Mouse (Mus musculus): ENCODE measurements at regions not wholly inside any gene's neighbourhood (a gene's known extent, or its start where the extent isn't known, plus 50 kb on each side); places are given as distances from the start of the nearest gene placed in this dataset.

GRCm38 (mm10) chr6:135662386-135662785 lies 300.0 kb downstream of the Emp1 start:
- H3K4me1 ChIP-seq (ENCODE audit: control insufficient read depth in 1 of 2, insufficient read depth in 2 of 2, low read length in 2 of 2) = no peaks in the 10 kb centered on the region
- no peak overlapping the region for H3K4me3 ChIP-seq (ENCODE audit: control insufficient read depth in 1 of 2, insufficient read depth in 1 of 2, low read depth in 2 of 2, low read length in 2 of 2)
- no peak overlapping the region for H3K27ac ChIP-seq (ENCODE audit: control insufficient read depth, low read depth, low read length)
- TF ChIP-seq SIN3A (IDR thresholded peaks at IDR 0.05; ENCODE audit: low read length) = no peak
- no peak for TF ChIP-seq POLR2AphosphoS2 (IDR thresholded peaks at IDR 0.05; ENCODE audit: low read length)
- no peak for TF ChIP-seq TBP (IDR thresholded peaks at IDR 0.05; ENCODE audit: low read depth, low read length)
- no peaks in the 10 kb centered on the region for H3K36me3 ChIP-seq (ENCODE audit: control insufficient read depth in 1 of 2, insufficient read depth in 2 of 2, low read length in 2 of 2)
- H3K9ac ChIP-seq (ENCODE audit: control insufficient read depth, low read depth, low read length, poor library complexity, severe bottlenecking) = no peak overlapping the region
- no peaks in the 10 kb centered on the region for H3K27me3 ChIP-seq (ENCODE audit: control insufficient read depth in 1 of 2, insufficient read depth in 2 of 2, low read length in 2 of 2)
- no peak for DNase-seq (ENCODE audit: low read depth, low spot score)
- H3K79me2 ChIP-seq (ENCODE audit: control insufficient read depth, insufficient read depth, low read length, poor library complexity) = no peaks in the 10 kb centered on the region
- H3K9me3 ChIP-seq (replicated peaks; ENCODE audit: insufficient read depth, low read length) = no peaks in the 10 kb centered on the region

- Histone ChIP-seq H3K27ac (ENCODE audit: control insufficient read depth, low read depth, low read length) (no peak overlapping the region), H3K79me2 (ENCODE audit: control insufficient read depth, insufficient read depth, low read length, poor library complexity) (no peaks in the 10 kb centered on the region), H3K4me3 (ENCODE audit: control insufficient read depth in 1 of 2, insufficient read depth in 1 of 2, low read depth in 2 of 2, low read length in 2 of 2) (no peak overlapping the region), H3K4me1 (ENCODE audit: control insufficient read depth in 1 of 2, insufficient read depth in 2 of 2, low read length in 2 of 2) (no peaks in the 10 kb centered on the region), H3K36me3 (ENCODE audit: control insufficient read depth in 1 of 2, insufficient read depth in 2 of 2, low read length in 2 of 2) (no peaks in the 10 kb centered on the region), H3K9me3 (replicated peaks; ENCODE audit: insufficient read depth, low read length) (no peaks in the 10 kb centered on the region), H3K9ac (ENCODE audit: control insufficient read depth, low read depth, low read length, poor library complexity, severe bottlenecking) (no peak overlapping the region), H3K27me3 (ENCODE audit: control insufficient read depth in 1 of 2, insufficient read depth in 2 of 2, low read length in 2 of 2) (no peaks in the 10 kb centered on the region)
- TF ChIP-seq GABPA (IDR thresholded peaks at IDR 0.05; ENCODE audit: low read depth, low read length) = no peak
- no peak for TF ChIP-seq NELFE (IDR thresholded peaks at IDR 0.05; ENCODE audit: low read depth, low read length)
- no peak for TF ChIP-seq CHD2 (IDR thresholded peaks at IDR 0.05; ENCODE audit: low read length)
- no peak for TF ChIP-seq HCFC1 (IDR thresholded peaks at IDR 0.05; ENCODE audit: low read depth, low read length)
- no peak for TF ChIP-seq MAFK (IDR thresholded peaks at IDR 0.05; ENCODE audit: borderline replicate concordance, low read depth, low read length)
- TF ChIP-seq MAX (IDR thresholded peaks at IDR 0.05; ENCODE audit: low read length) = no peak
- no peak for TF ChIP-seq MEF2A (IDR thresholded peaks at IDR 0.05; ENCODE audit: extremely low read depth, insufficient replicate concordance, low read depth, low read length, poor library complexity, severe bottlenecking)
- TF ChIP-seq ZMIZ1 (IDR thresholded peaks at IDR 0.05; ENCODE audit: low read depth, low read length) = no peak
- no peak for TF ChIP-seq SIN3A (IDR thresholded peaks at IDR 0.05; ENCODE audit: low read length)
- TF ChIP-seq POLR2A (IDR thresholded peaks at IDR 0.05; ENCODE audit: control insufficient read depth in 1 of 2, insufficient read depth in 1 of 2, low read depth in 1 of 2, low read length in 2 of 2, poor library complexity in 1 of 2) = no peak
- TF ChIP-seq POLR2AphosphoS5 (IDR thresholded peaks at IDR 0.05; ENCODE audit: borderline replicate concordance, low read depth, low read length) = no peak
- TF ChIP-seq TCF12 (IDR thresholded peaks at IDR 0.05; ENCODE audit: low read depth, low read length) = no peak
- TF ChIP-seq USF2 (IDR thresholded peaks at IDR 0.05; ENCODE audit: borderline replicate concordance in 1 of 2, insufficient read depth in 1 of 2, low read depth in 1 of 2, low read length in 2 of 2) = no peak
- no peak for TF ChIP-seq ZKSCAN1 (IDR thresholded peaks at IDR 0.05; ENCODE audit: low read depth, low read length)
- TF ChIP-seq KAT2A (conservative IDR thresholded peaks at IDR 0.05; ENCODE audit: low read depth, low read length) = no peak
- TF ChIP-seq MYB (IDR thresholded peaks at IDR 0.05; ENCODE audit: low read depth, low read length) = no peak
- TF ChIP-seq CTCF (IDR thresholded peaks at IDR 0.05 in 2 of 3, conservative IDR thresholded peaks at IDR 0.05 in 1 of 3; ENCODE audit: control insufficient read depth in 1 of 3, insufficient read depth in 1 of 3, low read depth in 2 of 3, low read length in 3 of 3, poor library complexity in 1 of 3, severe bottlenecking in 1 of 3) = no peak
- TF ChIP-seq UBTF (IDR thresholded peaks at IDR 0.05; ENCODE audit: borderline replicate concordance, insufficient read depth, low read depth, low read length) = no peak
- no peak for DNase-seq (ENCODE audit: low read depth, low spot score)
These were observed 300.6 kb downstream of the Emp1 start for GRCm38 (mm10) chr6:135662801-135663537.

Data from MEL (cell line).